Mouse (Mus musculus) ES-E14 (cell line): ENCODE measurements at regions not wholly inside any gene's neighbourhood (a gene's known extent, or its start where the extent isn't known, plus 50 kb on each side); places are given as distances from the start of the nearest gene placed in this dataset.

Source experiments
- MAFK ChIP-seq: IDR thresholded peaks from 2 replicates; pipeline ENCODE4 v1.6.1; 2014; ENCODE audit warnings: mild to moderate bottlenecking, low read depth, low read length, inconsistent platforms; ENCODE audit not compliant: insufficient read depth
- ZC3H11A ChIP-seq: IDR thresholded peaks from 2 replicates; pipeline ENCODE4 v1.6.1; 2012; ENCODE audit warnings: low read depth, mild to moderate bottlenecking, inconsistent platforms, low read length, borderline replicate concordance

DNA sequence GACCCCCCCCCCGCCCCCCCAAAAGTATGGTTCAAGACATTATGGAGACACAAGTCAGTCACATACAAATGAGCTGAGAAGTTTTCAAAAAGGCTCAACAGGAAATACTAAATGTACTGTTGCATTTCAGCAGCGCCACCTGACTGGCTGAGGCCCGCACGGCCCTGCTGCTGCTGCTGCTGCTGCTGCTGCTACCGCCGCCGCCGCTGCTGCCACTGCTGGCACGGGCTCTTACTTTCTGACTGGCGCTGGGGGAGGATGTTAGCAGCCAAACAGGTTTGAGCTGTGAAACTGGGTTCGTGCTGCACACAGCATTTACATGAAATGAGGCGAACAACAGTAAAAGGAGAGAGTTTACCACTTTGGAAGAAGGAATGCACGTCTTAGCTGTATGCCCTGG is 167.3 kb upstream of the Lrig3 start:
- no peak for TF ChIP-seq ZC3H11A
- TF ChIP-seq MAFK: no peak
